9 mouse cellular contexts compared by ENCODE assay signal in genomic region chr15:86061221-86061620, GRCm38 (mm10). TPM values are rescaled to one million over a fixed set of nuclear protein-coding genes. Genes with fewer than 3 reads are reported as not detected.
DNase-seq lines count a peak whose midpoint lies in the region; ATAC-seq and TF ChIP-seq lines count a peak whose summit lies in the region.
"Had no signal": no experiment of that assay in that cellular context is flagged by ENCODE, and none has a peak within 500 bp of the region (broad histone marks: within the 10 kb centered on the region; RNA-seq: fewer than 3 reads in every experiment).

No protein-coding gene starts in this region.

- H3K9ac ChIP-seq in kidney, postnatal 0 days (ENCODE audit: low read depth, low read length), result no peak overlapping the region
- peak overlapping the region; percentile 99 for H3K9ac ChIP-seq in forebrain, embryonic 16.5 days (replicated peaks; ENCODE audit: low read depth, low read length)
- 0 out of 2 replicates have a peak overlapping the region, but pooled peaks have one; percentile 14 for H3K9ac ChIP-seq in limb, embryonic 12.5 days (replicated peaks)
- H3K9ac ChIP-seq: lung, embryonic 14.5 days had no signal

- no peaks in the 10 kb centered on the region for H3K36me3 ChIP-seq in kidney, postnatal 0 days (ENCODE audit: insufficient read depth, low read length)
- H3K36me3 ChIP-seq in forebrain, embryonic 16.5 days (ENCODE audit: control insufficient read depth, insufficient read depth), result no peaks in the 10 kb centered on the region
- H3K36me3 ChIP-seq in limb, embryonic 12.5 days, result 0 out of 2 replicates have a peak, but pooled peaks cover 7% of the 10 kb centered on the region
- H3K36me3 ChIP-seq in small intestine, adult 2 months (ENCODE audit: control insufficient read depth, insufficient read depth, low read length), result no peaks in the 10 kb centered on the region

- DNase-seq in kidney, postnatal 0 days (ENCODE audit: low spot score), result no peak
- no peak for DNase-seq in kidney, postnatal 25 days
- no peak for DNase-seq in left cerebral cortex, adult 18-20 months (ENCODE audit: low spot score in 2 of 2)
- DNase-seq in adrenal gland, postnatal 4 days (ENCODE audit: low spot score in 2 of 2), result no peak
- DNase-seq: kidney, postnatal 36 days had no signal

- ATAC-seq in kidney, postnatal 0 days (replicated peaks; ENCODE audit: low FRiP score, low read depth), result no peak
- ATAC-seq in forebrain, embryonic 16.5 days, result no peak
- no peak for ATAC-seq in limb, embryonic 12.5 days (ENCODE audit: insufficient number of reproducible peaks, insufficient read depth, low FRiP score, low TSS enrichment, low read depth)

- TF ChIP-seq POLR2A in small intestine, adult 2 months (IDR thresholded peaks at IDR 0.05; ENCODE audit: low read depth, low read length), result no peak

- H3K27me3 ChIP-seq in kidney, postnatal 0 days (ENCODE audit: insufficient read depth, low read length), result no peaks in the 10 kb centered on the region
- H3K27me3 ChIP-seq in forebrain, embryonic 16.5 days (replicated peaks; ENCODE audit: control insufficient read depth, insufficient read depth, low read length), result no peaks in the 10 kb centered on the region
- H3K27me3 ChIP-seq in limb, embryonic 12.5 days, result no peaks in the 10 kb centered on the region
- H3K27me3 ChIP-seq in small intestine, adult 2 months (ENCODE audit: control insufficient read depth, insufficient read depth, low read length), result no peaks in the 10 kb centered on the region

- no peaks in the 10 kb centered on the region for H3K9me3 ChIP-seq in kidney, postnatal 0 days (replicated peaks; ENCODE audit: low read length)
- no peaks in the 10 kb centered on the region for H3K9me3 ChIP-seq in forebrain, embryonic 16.5 days (ENCODE audit: control insufficient read depth, low read length)
- H3K9me3 ChIP-seq in limb, embryonic 12.5 days, result no peaks in the 10 kb centered on the region

- no peak for TF ChIP-seq CTCF in kidney, postnatal 0 days (IDR thresholded peaks at IDR 0.05; ENCODE audit: low read depth)
- no peak for TF ChIP-seq CTCF in small intestine, adult 2 months (IDR thresholded peaks at IDR 0.05; ENCODE audit: extremely low read depth, insufficient read length, insufficient replicate concordance, low read depth, low read length)

- H3K4me1 ChIP-seq in kidney, postnatal 0 days (replicated peaks; ENCODE audit: insufficient read depth, low read length), result peaks cover 53% of the 10 kb centered on the region
- H3K4me1 ChIP-seq in forebrain, embryonic 16.5 days (replicated peaks; ENCODE audit: control insufficient read depth, insufficient read depth, low read length), result peaks cover 45% of the 10 kb centered on the region
- H3K4me1 ChIP-seq in limb, embryonic 12.5 days (replicated peaks), result peaks cover 43% of the 10 kb centered on the region
- H3K4me1 ChIP-seq in small intestine, adult 2 months (ENCODE audit: control insufficient read depth, insufficient read depth, insufficient read length, low read length), result peaks cover 62% of the 10 kb centered on the region

- WGBS in kidney, postnatal 0 days, result 87% methylated on average over 7 of the region's 7 CpGs
- 89% methylated on average over 7 of the region's 7 CpGs for WGBS in forebrain, embryonic 16.5 days
- WGBS in limb, embryonic 12.5 days, result 80% methylated on average over 7 of the region's 7 CpGs
- WGBS in small intestine, adult 2 months, result 49% methylated on average over 7 of the region's 7 CpGs

- H3K4me2 ChIP-seq in kidney, postnatal 0 days (ENCODE audit: low read length), result no peak overlapping the region
- H3K4me2 ChIP-seq in forebrain, embryonic 16.5 days (ENCODE audit: low read length), result peak overlapping the region; percentile 71
- H3K4me2 ChIP-seq in limb, embryonic 12.5 days, result no peak overlapping the region

- H3K4me3 ChIP-seq in kidney, postnatal 0 days (replicated peaks; ENCODE audit: low read depth, low read length), result no peak overlapping the region
- peak overlapping the region; percentile 87 for H3K4me3 ChIP-seq in forebrain, embryonic 16.5 days (replicated peaks; ENCODE audit: low read length)
- H3K4me3 ChIP-seq in limb, embryonic 12.5 days (replicated peaks), result no peak overlapping the region
- peak overlapping the region; percentile 1; the same call in 1 of the 2 replicates for H3K4me3 ChIP-seq in small intestine, adult 2 months (ENCODE audit: low read depth, low read length)

- 0 out of 2 replicates have a peak overlapping the region, but pooled peaks have one; percentile 16 for H3K27ac ChIP-seq in kidney, postnatal 0 days
- H3K27ac ChIP-seq in forebrain, embryonic 16.5 days (ENCODE audit: low read length), result no peak overlapping the region
- H3K27ac ChIP-seq in limb, embryonic 12.5 days, result 0 out of 2 replicates have a peak overlapping the region, but pooled peaks have one; percentile 23
- peak overlapping the region; percentile 43 for H3K27ac ChIP-seq in small intestine, adult 2 months (ENCODE audit: insufficient read depth, low read depth, low read length)

RNA-seq across cellular contexts. Expression of gene Gramd4, which starts 3.7 kb away (rescaled TPM):
- 13.3 and 13.5 TPM in 2 replicates for polyA plus RNA-seq in kidney, postnatal 0 days (2015; fragmentation: Nextera tagmentation; extraction: Ambion mirVana)
- polyA plus RNA-seq in forebrain, embryonic 16.5 days (2015; fragmentation: Nextera tagmentation; extraction: Ambion mirVana), result 56.8 and 57.8 TPM in 2 replicates
- polyA plus RNA-seq in limb, embryonic 12.5 days (2016; fragmentation: Nextera tagmentation; extraction: Ambion mirVana), result 19.2 and 20.0 TPM in 2 replicates
- polyA plus RNA-seq in small intestine, adult 2 months (2012; rRNA removed), result 10.5 and 25.1 TPM in 2 replicates
- 10 to 100 TPM; 44.2 to 49.4 TPM for total RNA-seq in left cerebral cortex, adult 18-20 months (2021)
- 10 to 100 TPM; 22.9 to 23.1 TPM for total RNA-seq in adrenal gland, postnatal 4 days (2021)

RNA-seq across cellular contexts. Expression of gene Celsr1, which starts 27.6 kb away (rescaled TPM):
- 2.9 TPM in 2 replicates for polyA plus RNA-seq in kidney, postnatal 0 days (2015; fragmentation: Nextera tagmentation; extraction: Ambion mirVana)
- 4.6 and 5.6 TPM in 2 replicates for polyA plus RNA-seq in forebrain, embryonic 16.5 days (2015; fragmentation: Nextera tagmentation; extraction: Ambion mirVana)
- 1.9 TPM in 2 replicates for polyA plus RNA-seq in limb, embryonic 12.5 days (2016; fragmentation: Nextera tagmentation; extraction: Ambion mirVana)
- polyA plus RNA-seq in small intestine, adult 2 months (2012; rRNA removed), result 2.9 and 4.7 TPM in 2 replicates
- total RNA-seq in left cerebral cortex, adult 18-20 months (2021), result 1 to 10 TPM; 4.3 to 5.3 TPM
- 10 to 100 TPM; 11.0 to 14.8 TPM for total RNA-seq in adrenal gland, postnatal 4 days (2021)

Comparison
In these comparisons a context has a peak if more than half of its experiments do, and no peak if none do; other contexts are left out.
1. H3K4me3 ChIP-seq: peak in forebrain, embryonic 16.5 days (single experiment) and small intestine, adult 2 months (single experiment); none in kidney, postnatal 0 days (single experiment) and limb, embryonic 12.5 days (single experiment).